Mouse (Mus musculus): ENCODE measurements around the gene Pkd2l1. TPM values are rescaled to one million over a fixed set of nuclear protein-coding genes. Genes with fewer than 3 reads are reported as not detected.

The Pkd2l1 gene
- total RNA-seq, 2 experiments from 2014 or later, result 0.08 TPM; not detected in 1

GRCm38 (mm10) chr19:44107661-44108521 is 84.4 kb downstream of the Pkd2l1 start:
- no peak for DNase-seq (ENCODE audit: low spot score in 2 of 2)

GRCm38 (mm10) chr19:44106831-44107660 is 85.2 kb downstream of the Pkd2l1 start, which contains the start of gene Chuk:
Chuk (minus strand) TSS chr19:44107480.
- DNase-seq (ENCODE audit: low spot score in 2 of 2), result peak; percentile 88 to 92

- no peak for DNase-seq (ENCODE audit: low spot score in 2 of 2)
Measured at GRCm38 (mm10) chr19:44104393-44104792, 87.8 kb downstream of the Pkd2l1 start.

- no peak for DNase-seq (ENCODE audit: low spot score in 2 of 2)
Measured at GRCm38 (mm10) chr19:44103001-44103400, 89.2 kb downstream of the Pkd2l1 start.

GRCm38 (mm10) chr19:44100840-44101239 is 91.4 kb downstream of the Pkd2l1 start:
- DNase-seq (ENCODE audit: low spot score in 2 of 2), result no peak

Other genes starting within 250 kb of the Pkd2l1 start
- 10 to 100 TPM; 15.0 to 17.9 TPM for gene Cpn1, start 205.9 kb downstream of the Pkd2l1 start, total RNA-seq (2021)
- gene Cyp2c23, start 163.2 kb downstream of the Pkd2l1 start, total RNA-seq (2021), result 10 to 100 TPM in 1 of 2 experiments, under 1 TPM in 1; 0.90 to 16.8 TPM
- gene Erlin1, start 122.7 kb downstream of the Pkd2l1 start, total RNA-seq (2021), result 10 to 100 TPM; 19.8 to 21.2 TPM
- 10 to 100 TPM; 54.5 to 58.7 TPM for gene Chuk, start 85.0 kb downstream of the Pkd2l1 start, total RNA-seq (2021)
- 10 to 100 TPM; 33.9 to 34.4 TPM for gene Cwf19l1, start 56.6 kb downstream of the Pkd2l1 start, total RNA-seq (2021)
- gene Bloc1s2, start 46.0 kb downstream of the Pkd2l1 start, total RNA-seq (2021), result 10 to 100 TPM; 44.9 to 50.0 TPM
- gene Scd3, start 10.8 kb upstream of the Pkd2l1 start, total RNA-seq (2021), result under 1 TPM; 0.17 to 0.68 TPM
- gene Scd2, start 101.2 kb upstream of the Pkd2l1 start, total RNA-seq (2021), result 100 to 1,000 TPM; 412 to 445 TPM
- gene Scd4, start 140.7 kb upstream of the Pkd2l1 start, total RNA-seq (2021), result 1 to 10 TPM; 2.0 to 2.2 TPM
- gene Scd1, start 215.4 kb upstream of the Pkd2l1 start, total RNA-seq (2021), result 100 to 1,000 TPM; 121 to 159 TPM